ENCODE assay signal across 8 mouse cellular contexts in the genomic region with DNA sequence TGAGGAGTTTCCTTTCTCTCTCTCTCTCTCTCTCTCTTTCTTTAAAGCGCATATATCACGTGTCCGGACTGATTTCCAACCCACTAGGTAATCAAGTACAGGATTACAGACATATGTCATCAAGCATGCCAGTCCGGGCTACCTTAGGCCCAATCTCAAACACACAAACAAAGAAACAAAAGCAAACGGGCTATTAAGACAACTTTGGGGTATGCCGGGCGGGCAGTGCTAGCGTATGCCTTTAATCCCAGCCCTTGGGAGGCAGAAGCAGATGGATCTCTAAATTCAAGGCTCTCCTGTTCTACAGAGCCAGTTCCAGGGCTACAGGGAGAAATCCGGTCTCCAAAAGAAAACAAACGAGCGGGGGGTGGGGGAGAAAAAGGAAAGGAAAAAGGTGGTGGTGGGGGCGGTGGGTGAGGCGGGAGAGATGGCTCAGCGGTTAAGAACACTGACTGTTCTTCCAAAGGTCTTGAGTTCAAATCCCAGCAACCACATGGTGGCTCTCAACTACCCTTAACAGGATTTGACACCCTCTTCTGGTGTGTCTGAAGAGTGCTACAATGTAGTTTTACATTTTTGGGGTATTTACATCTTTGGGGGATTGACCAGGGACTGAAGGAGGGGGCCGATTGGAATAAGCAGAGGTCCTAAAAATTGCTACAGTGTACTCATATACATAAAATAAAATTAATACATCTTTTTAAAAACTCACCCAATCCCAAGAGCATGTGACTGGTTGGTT. TPM values are rescaled to one million over a fixed set of nuclear protein-coding genes. Genes with fewer than 3 reads are reported as not detected.
DNase-seq lines count a peak whose midpoint lies in the region; ATAC-seq and TF ChIP-seq lines count a peak whose summit lies in the region.

No protein-coding gene starts in this region.

- H3K27ac ChIP-seq in heart, embryonic 14.5 days (replicated peaks in 1 of 2; ENCODE audit: control insufficient read depth in 1 of 2, insufficient read depth in 1 of 2, low read depth in 2 of 2, low read length in 2 of 2): peak overlapping the region; percentile 97 to 100
- peak overlapping the region; percentile 100 for H3K27ac ChIP-seq in forebrain, embryonic 15.5 days (replicated peaks)
- H3K27ac ChIP-seq in liver, embryonic 14.5 days: peak overlapping the region; percentile 93

- DNase-seq in heart, adult 8-10 months (ENCODE audit: low spot score): no peak
- DNase-seq in G1E (ENCODE audit: low spot score): no peak
- DNase-seq in liver, embryonic 14.5 days (ENCODE audit: low read depth in 3 of 3, low spot score in 3 of 3): no peak
- no peak for DNase-seq in c-Kit-positive CD71-positive TER-119-positive erythroid progenitor cells, embryonic 14.5 days (ENCODE audit: low spot score)
- DNase-seq in urinary bladder, adult 18-20 months (ENCODE audit: low spot score in 2 of 2): no peak
- no peak for DNase-seq in lung, postnatal 4 days

- no peak for TF ChIP-seq CTCF in G1E (IDR thresholded peaks at IDR 0.05; ENCODE audit: low read depth, low read length)
- TF ChIP-seq CTCF in liver, embryonic 14.5 days (IDR thresholded peaks at IDR 0.05; ENCODE audit: low read depth): no peak; the same call in 1 of the 2 replicates

- H3K27me3 ChIP-seq in heart, embryonic 14.5 days (ENCODE audit: control insufficient read depth, insufficient read depth, low read length): no peaks in the 10 kb centered on the region
- H3K27me3 ChIP-seq in G1E (ENCODE audit: insufficient read depth, low read length): no peaks in the 10 kb centered on the region
- no peaks in the 10 kb centered on the region for H3K27me3 ChIP-seq in forebrain, embryonic 15.5 days
- no peaks in the 10 kb centered on the region for H3K27me3 ChIP-seq in liver, embryonic 14.5 days (ENCODE audit: control insufficient read depth, insufficient read depth, low read length)

- TF ChIP-seq EP300 in liver, embryonic 14.5 days (IDR thresholded peaks at IDR 0.05; ENCODE audit: low read depth): no peak

- peaks cover 7 to 8% of the 10 kb centered on the region in 2 experiments for H3K4me1 ChIP-seq in heart, embryonic 14.5 days (ENCODE audit: control insufficient read depth in 2 of 2, insufficient read depth in 2 of 2, low read length in 2 of 2)
- H3K4me1 ChIP-seq in G1E (ENCODE audit: insufficient read depth, low read depth, low read length): peaks cover 29% of the 10 kb centered on the region
- H3K4me1 ChIP-seq in forebrain, embryonic 15.5 days: peaks cover 15% of the 10 kb centered on the region
- peaks cover 5 to 8% of the 10 kb centered on the region in 2 experiments for H3K4me1 ChIP-seq in liver, embryonic 14.5 days (replicated peaks; ENCODE audit: control insufficient read depth in 2 of 2, insufficient read depth in 2 of 2, low read length in 1 of 2)

- peak overlapping the region; percentile 77 for H3K9ac ChIP-seq in heart, embryonic 14.5 days (ENCODE audit: low read length)
- H3K9ac ChIP-seq in forebrain, embryonic 15.5 days (replicated peaks): peak overlapping the region; percentile 87
- H3K9ac ChIP-seq in liver, embryonic 14.5 days (replicated peaks): peak overlapping the region; percentile 96

- H3K9me3 ChIP-seq in heart, embryonic 14.5 days (ENCODE audit: control insufficient read depth, low read length): no peaks in the 10 kb centered on the region
- no peaks in the 10 kb centered on the region for H3K9me3 ChIP-seq in G1E (replicated peaks)
- no peaks in the 10 kb centered on the region for H3K9me3 ChIP-seq in forebrain, embryonic 15.5 days
- H3K9me3 ChIP-seq in liver, embryonic 14.5 days (ENCODE audit: control insufficient read depth, low read length): no peaks in the 10 kb centered on the region

- H3K4me2 ChIP-seq in heart, embryonic 14.5 days (ENCODE audit: low read length): peak overlapping the region; percentile 86
- H3K4me2 ChIP-seq in forebrain, embryonic 15.5 days (replicated peaks): peak overlapping the region; percentile 64
- H3K4me2 ChIP-seq in liver, embryonic 14.5 days (ENCODE audit: low read depth): peak overlapping the region; percentile 91

- H3K4me3 ChIP-seq in heart, embryonic 14.5 days (ENCODE audit: control insufficient read depth in 1 of 2, insufficient read depth in 1 of 2, low read depth in 1 of 2, low read length in 2 of 2): peak overlapping the region; percentile 50 to 96
- H3K4me3 ChIP-seq in G1E (ENCODE audit: low read depth, low read length): peak overlapping the region; percentile 79
- peak overlapping the region; percentile 89 for H3K4me3 ChIP-seq in forebrain, embryonic 15.5 days
- peak overlapping the region; percentile 69 to 93 for H3K4me3 ChIP-seq in liver, embryonic 14.5 days (ENCODE audit: insufficient read depth in 1 of 2, low read depth in 2 of 2, low read length in 2 of 2)

- WGBS in heart, embryonic 14.5 days: 7% methylated on average over 15 of the region's 15 CpGs
- WGBS in forebrain, embryonic 15.5 days: 7% methylated on average over 15 of the region's 15 CpGs
- WGBS in liver, embryonic 14.5 days (ENCODE audit: insufficient replicate concordance): 4% methylated on average over 15 of the region's 15 CpGs

- ATAC-seq in heart, embryonic 14.5 days (ENCODE audit: insufficient number of reproducible peaks, insufficient read depth, low FRiP score, low read depth): no peak; the same call in 1 of the 2 replicates
- no peak for ATAC-seq in G1E (ENCODE audit: extremely low read depth, insufficient number of reproducible peaks, low FRiP score, poor library complexity, severe bottlenecking)
- peak; percentile 69 for ATAC-seq in forebrain, embryonic 15.5 days (replicated peaks)
- ATAC-seq in liver, embryonic 14.5 days (ENCODE audit: insufficient read depth): peak; percentile 31

- peaks cover 9% of the 10 kb centered on the region; the same call in 1 of the 2 replicates for H3K36me3 ChIP-seq in heart, embryonic 14.5 days (ENCODE audit: control insufficient read depth, insufficient read depth, low read length)
- peaks cover 38% of the 10 kb centered on the region for H3K36me3 ChIP-seq in G1E (replicated peaks)
- no peaks in the 10 kb centered on the region for H3K36me3 ChIP-seq in forebrain, embryonic 15.5 days
- H3K36me3 ChIP-seq in liver, embryonic 14.5 days (replicated peaks; ENCODE audit: control insufficient read depth, insufficient read depth, low read depth): no peaks in the 10 kb centered on the region

RNA-seq across cellular contexts. Expression of gene Snrnp35, which starts 0.9 kb away (rescaled TPM):
- polyA plus RNA-seq in heart, embryonic 14.5 days (2014; fragmentation: Nextera tagmentation; extraction: Ambion mirVana): 9.6 and 11.5 TPM in 2 replicates
- total RNA-seq in heart, adult 8-10 months (2022): 10 to 100 TPM; 12.9 to 19.0 (median 14.6) TPM
- total RNA-seq in G1E (2014; fragmentation: Nextera tagmentation) (8.1 and 10.2 TPM in 2 replicates), G1E (2017) (9.8 and 10.1 TPM in 2 replicates)
- 24.4 and 26.6 TPM in 2 replicates for polyA plus RNA-seq in G1E (2012)
- polyA plus RNA-seq in forebrain, embryonic 15.5 days (2015; fragmentation: Nextera tagmentation; extraction: Ambion mirVana): 24.9 and 26.0 TPM in 2 replicates
- polyA plus RNA-seq in liver, embryonic 14.5 days (2012; rRNA removed): 3.0 and 7.4 TPM in 2 replicates
- 4.5 and 5.8 TPM in 2 replicates for polyA plus RNA-seq in liver, embryonic 14.5 days (2014; fragmentation: Nextera tagmentation; extraction: Ambion mirVana)

RNA-seq across cellular contexts. Expression of gene Rilpl2, which starts 5.7 kb away (rescaled TPM):
- 14.0 and 17.1 TPM in 2 replicates for polyA plus RNA-seq in heart, embryonic 14.5 days (2014; fragmentation: Nextera tagmentation; extraction: Ambion mirVana)
- 1 to 10 TPM; 7.0 to 7.8 (median 7.4) TPM for total RNA-seq in heart, adult 8-10 months (2022)
- total RNA-seq in G1E (2014; fragmentation: Nextera tagmentation) (7.8 and 10.5 TPM in 2 replicates), G1E (2017) (17.3 and 21.4 TPM in 2 replicates)
- polyA plus RNA-seq in G1E (2012): 28.3 and 30.3 TPM in 2 replicates
- polyA plus RNA-seq in forebrain, embryonic 15.5 days (2015; fragmentation: Nextera tagmentation; extraction: Ambion mirVana): 26.3 and 27.8 TPM in 2 replicates
- polyA plus RNA-seq in liver, embryonic 14.5 days (2012; rRNA removed): 5.9 and 8.1 TPM in 2 replicates
- polyA plus RNA-seq in liver, embryonic 14.5 days (2014; fragmentation: Nextera tagmentation; extraction: Ambion mirVana): 7.8 and 9.6 TPM in 2 replicates

RNA-seq across cellular contexts. Expression of gene Kmt5a, which starts 44.1 kb away (rescaled TPM):
- polyA plus RNA-seq in heart, embryonic 14.5 days (2014; fragmentation: Nextera tagmentation; extraction: Ambion mirVana): 86.6 and 87.8 TPM in 2 replicates
- 100 to 1,000 TPM; 197 to 262 (median 216) TPM for total RNA-seq in heart, adult 8-10 months (2022)
- total RNA-seq in G1E (2014; fragmentation: Nextera tagmentation) (504 and 585 TPM in 2 replicates), G1E (2017) (85.1 and 91.8 TPM in 2 replicates)
- 293 and 320 TPM in 2 replicates for polyA plus RNA-seq in G1E (2012)
- polyA plus RNA-seq in forebrain, embryonic 15.5 days (2015; fragmentation: Nextera tagmentation; extraction: Ambion mirVana): 36.3 and 56.7 TPM in 2 replicates
- polyA plus RNA-seq in liver, embryonic 14.5 days (2012; rRNA removed): 47.6 and 58.6 TPM in 2 replicates
- 51.8 and 68.8 TPM in 2 replicates for polyA plus RNA-seq in liver, embryonic 14.5 days (2014; fragmentation: Nextera tagmentation; extraction: Ambion mirVana)

RNA-seq across cellular contexts. Expression of gene Rilpl1, which starts 47.4 kb away (rescaled TPM):
- 27.2 and 28.3 TPM in 2 replicates for polyA plus RNA-seq in heart, embryonic 14.5 days (2014; fragmentation: Nextera tagmentation; extraction: Ambion mirVana)
- total RNA-seq in heart, adult 8-10 months (2022): 100 to 1,000 TPM; 179 to 263 (median 215) TPM
- total RNA-seq in G1E (2014; fragmentation: Nextera tagmentation) (0.38 TPM in 1 of 2 replicates, not detected in the other), G1E (2017) (0.98 and 0.99 TPM in 2 replicates)
- 0.41 and 0.52 TPM in 2 replicates for polyA plus RNA-seq in G1E (2012)
- polyA plus RNA-seq in forebrain, embryonic 15.5 days (2015; fragmentation: Nextera tagmentation; extraction: Ambion mirVana): 11.6 and 12.8 TPM in 2 replicates
- polyA plus RNA-seq in liver, embryonic 14.5 days (2012; rRNA removed): 0.71 and 0.98 TPM in 2 replicates
- 1.4 and 2.1 TPM in 2 replicates for polyA plus RNA-seq in liver, embryonic 14.5 days (2014; fragmentation: Nextera tagmentation; extraction: Ambion mirVana)

RNA-seq across cellular contexts. Expression of gene Tmed2, which starts 56.7 kb away (rescaled TPM):
- 437 and 446 TPM in 2 replicates for polyA plus RNA-seq in heart, embryonic 14.5 days (2014; fragmentation: Nextera tagmentation; extraction: Ambion mirVana)
- 100 to 1,000 TPM; 164 to 190 (median 179) TPM for total RNA-seq in heart, adult 8-10 months (2022)
- 548 and 656 TPM in 2 replicates for total RNA-seq in G1E (2014; fragmentation: Nextera tagmentation)
- 369 and 478 TPM in 2 replicates for total RNA-seq in G1E (2017)
- polyA plus RNA-seq in G1E (2012): 114 and 167 TPM in 2 replicates
- polyA plus RNA-seq in forebrain, embryonic 15.5 days (2015; fragmentation: Nextera tagmentation; extraction: Ambion mirVana): 372 and 377 TPM in 2 replicates
- 76.9 and 99.9 TPM in 2 replicates for polyA plus RNA-seq in liver, embryonic 14.5 days (2012; rRNA removed)
- 321 and 328 TPM in 2 replicates for polyA plus RNA-seq in liver, embryonic 14.5 days (2014; fragmentation: Nextera tagmentation; extraction: Ambion mirVana)

Comparison
In these comparisons a context has a peak if more than half of its experiments do, and no peak if none do; other contexts are left out.
1. ATAC-seq: peak in forebrain, embryonic 15.5 days (single experiment) and liver, embryonic 14.5 days (single experiment); none in heart, embryonic 14.5 days (single experiment) and G1E (single experiment).
2. Peak in every context shown above with its lines, with median percentiles within 50 percentile points of each other: H3K27ac ChIP-seq, H3K4me2 ChIP-seq, H3K4me3 ChIP-seq and H3K9ac ChIP-seq.